Mouse (Mus musculus) stomach, postnatal 0 days (tissue): ENCODE measurements at regions not wholly inside any gene's neighbourhood (a gene's known extent, or its start where the extent isn't known, plus 50 kb on each side); places are given as distances from the start of the nearest gene placed in this dataset.

ENCODE experiments used
- CTCF ChIP-seq: IDR thresholded peaks from 2 replicates; pipeline ENCODE4 v1.5.1; 2016; ENCODE audit warnings: antibody characterized with exemption, low read depth, mild to moderate bottlenecking, moderate library complexity
- EP300 ChIP-seq: optimal IDR thresholded peaks from 2 replicates; pipeline ENCODE3; 2016; ENCODE audit warnings: antibody characterized with exemption

GRCm38 (mm10) chr1:18637334-18637733 is 372.4 kb upstream of the Defb41 start:
- no peak for TF ChIP-seq CTCF
- TF ChIP-seq EP300 = no peak
